Mouse (Mus musculus) T-cell, adult 2 months (primary cell): Measurements from ENCODE around the gene Gm20521.
"Not testable (repeated sequence)": the region's sequence is repeated elsewhere in the genome, so short reads cannot be mapped to it uniquely, and the experiment has no call there.

Experiments
- DNase-seq: peaks from one replicate; pipeline ENCODE4 v3.0.0; 2022; ENCODE audit warnings: low spot score

The Gm20521 gene

DNA sequence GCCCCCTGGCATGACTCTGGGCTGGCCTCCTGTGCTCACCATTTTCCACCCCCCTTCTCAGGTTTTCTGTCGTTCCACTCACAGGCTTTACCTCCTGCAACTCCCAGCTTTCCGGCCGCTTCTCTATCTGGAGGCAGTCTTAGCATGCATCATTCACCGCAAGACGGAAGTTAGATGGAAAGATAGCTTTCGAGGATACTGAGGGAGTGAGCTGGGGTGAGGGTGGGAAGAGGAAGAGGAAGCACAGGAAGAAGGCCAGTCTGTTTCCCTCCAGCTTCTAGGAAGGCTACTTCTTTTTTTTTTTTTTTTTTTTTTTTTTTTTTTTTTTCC, 53.6 kb downstream of the Gm20521 start:
- DNase-seq: no peak

DNA sequence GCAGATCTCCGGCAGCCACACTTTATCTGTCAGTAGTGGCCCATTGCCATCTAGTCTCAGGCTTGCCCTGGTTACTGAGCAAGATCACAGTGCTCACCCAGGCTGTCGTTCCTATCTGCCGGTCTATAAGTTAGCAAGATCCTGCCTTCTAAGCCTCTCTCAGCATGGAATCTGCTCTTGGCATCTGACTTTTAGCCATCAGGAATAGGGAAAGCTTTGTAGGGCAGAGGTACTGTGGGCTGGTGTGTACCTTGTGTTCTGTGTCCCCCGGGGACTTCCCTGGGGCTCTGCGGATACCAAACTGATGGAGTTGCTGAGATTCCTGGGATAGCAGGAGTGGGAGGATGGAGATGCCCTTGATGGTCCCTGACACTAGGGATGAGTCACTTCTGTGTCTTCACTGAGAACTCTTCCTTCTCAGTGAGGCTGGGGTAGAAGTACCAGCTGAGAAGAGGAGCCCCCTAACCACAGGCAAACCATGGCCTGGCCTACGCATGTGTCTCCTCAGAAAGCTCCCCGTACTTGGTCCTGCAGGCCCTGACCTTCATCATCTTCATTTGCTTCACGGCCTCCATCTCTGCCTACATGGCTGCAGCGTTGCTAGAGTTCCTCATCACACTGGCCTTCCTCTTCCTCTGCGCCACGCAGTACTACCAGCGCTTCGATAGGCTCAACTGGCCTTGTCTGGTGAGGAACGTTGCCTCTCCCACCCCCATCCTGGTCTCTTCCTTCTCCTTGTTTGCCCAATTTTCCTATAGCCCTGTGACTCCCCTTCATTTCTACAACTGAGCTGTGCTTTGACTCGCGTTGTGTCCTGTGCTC, 54.3 kb downstream of the Gm20521 start:
- no peak for DNase-seq

DNA sequence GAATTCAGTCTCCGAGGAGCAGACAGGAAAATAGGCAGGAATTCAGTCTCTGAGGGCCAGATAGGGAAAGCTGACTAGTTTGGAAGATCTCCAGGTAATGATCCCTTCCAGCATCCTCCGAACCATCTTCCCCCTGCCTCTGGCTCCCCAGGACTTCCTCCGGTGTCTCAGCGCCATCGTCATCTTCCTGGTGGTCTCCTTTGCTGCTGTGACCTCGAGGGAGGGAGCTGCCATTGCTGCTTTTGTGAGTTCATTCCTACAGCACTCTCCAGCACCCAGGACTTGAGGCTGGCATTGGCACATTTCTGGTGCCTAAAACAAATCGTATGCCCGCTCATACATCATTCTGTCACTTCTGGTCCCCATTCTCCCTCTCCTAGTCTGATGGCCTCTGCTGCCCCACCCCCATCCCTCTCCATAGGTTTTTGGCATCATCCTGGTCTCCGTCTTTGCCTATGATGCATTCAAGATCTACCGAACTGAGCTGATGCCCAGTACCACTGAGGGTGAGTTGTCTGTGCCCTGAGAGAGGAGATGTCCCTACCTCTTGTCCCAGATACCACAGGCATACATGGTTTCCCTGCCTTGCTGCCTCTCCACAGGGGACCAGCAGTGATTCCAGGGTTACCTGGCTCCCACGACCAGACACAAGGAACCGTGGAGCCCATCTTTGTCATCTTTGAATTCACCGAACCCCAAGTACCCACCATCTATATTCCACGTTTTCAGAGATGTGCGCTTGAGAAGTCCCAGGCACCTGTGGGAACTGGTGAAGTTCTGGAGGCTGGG, 55.4 kb downstream of the Gm20521 start:
- DNase-seq: no peak

DNA sequence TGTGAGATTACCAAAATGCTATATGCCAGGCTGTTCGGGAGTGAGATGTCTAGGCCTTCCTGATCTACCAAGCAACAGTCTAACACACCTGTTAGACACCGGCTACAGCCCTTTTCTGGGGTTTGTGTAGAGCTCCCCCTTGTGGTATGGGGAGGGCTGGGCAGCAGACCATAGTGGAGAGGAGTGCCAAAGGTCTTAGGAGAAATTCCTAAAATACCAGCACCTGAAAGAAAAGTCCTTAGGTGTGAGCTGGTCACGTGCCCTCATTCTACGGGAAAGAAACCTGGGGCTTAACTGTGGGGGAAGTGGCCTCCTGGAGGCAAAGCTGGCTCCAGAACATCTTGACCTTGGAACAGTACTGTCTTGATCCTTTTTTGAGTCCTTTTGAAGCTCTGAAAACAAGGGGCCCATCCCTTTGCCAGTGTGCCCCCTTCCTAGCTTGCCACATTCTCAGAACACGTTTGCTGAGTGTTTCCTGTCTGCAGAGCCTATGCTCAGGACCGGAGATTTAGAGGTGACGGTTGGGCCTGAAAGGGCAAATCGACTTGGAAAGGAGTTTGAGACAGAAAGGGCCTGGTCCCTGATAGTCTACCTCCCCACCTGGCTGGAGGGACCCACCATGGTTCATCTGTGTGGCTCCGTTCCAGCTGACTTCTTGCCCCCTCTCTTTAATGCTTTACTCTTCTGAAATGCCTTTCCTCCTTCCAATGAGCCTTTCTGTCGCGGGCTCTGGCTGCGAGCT, 56.4 kb downstream of the Gm20521 start:
- peak; percentile 60 for DNase-seq

DNA sequence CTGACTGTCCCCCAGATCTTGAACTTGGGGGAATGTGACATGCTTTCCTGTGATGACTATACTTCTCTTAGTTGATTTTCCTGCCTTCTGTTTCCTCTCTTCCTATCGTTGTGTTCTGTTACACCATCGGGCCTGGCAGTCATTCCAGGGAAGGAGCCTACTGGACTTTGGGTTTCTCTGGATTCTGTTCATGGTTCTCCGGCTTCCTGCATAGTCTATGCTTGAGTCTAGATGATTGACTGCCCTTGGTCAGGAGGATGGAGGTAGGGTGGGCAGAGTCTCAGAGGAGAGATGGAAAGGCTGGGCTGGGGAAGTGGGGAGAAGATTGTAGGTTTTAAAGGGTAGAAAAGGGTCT, 56.9 kb downstream of the Gm20521 start:
- DNase-seq: no peak

DNA sequence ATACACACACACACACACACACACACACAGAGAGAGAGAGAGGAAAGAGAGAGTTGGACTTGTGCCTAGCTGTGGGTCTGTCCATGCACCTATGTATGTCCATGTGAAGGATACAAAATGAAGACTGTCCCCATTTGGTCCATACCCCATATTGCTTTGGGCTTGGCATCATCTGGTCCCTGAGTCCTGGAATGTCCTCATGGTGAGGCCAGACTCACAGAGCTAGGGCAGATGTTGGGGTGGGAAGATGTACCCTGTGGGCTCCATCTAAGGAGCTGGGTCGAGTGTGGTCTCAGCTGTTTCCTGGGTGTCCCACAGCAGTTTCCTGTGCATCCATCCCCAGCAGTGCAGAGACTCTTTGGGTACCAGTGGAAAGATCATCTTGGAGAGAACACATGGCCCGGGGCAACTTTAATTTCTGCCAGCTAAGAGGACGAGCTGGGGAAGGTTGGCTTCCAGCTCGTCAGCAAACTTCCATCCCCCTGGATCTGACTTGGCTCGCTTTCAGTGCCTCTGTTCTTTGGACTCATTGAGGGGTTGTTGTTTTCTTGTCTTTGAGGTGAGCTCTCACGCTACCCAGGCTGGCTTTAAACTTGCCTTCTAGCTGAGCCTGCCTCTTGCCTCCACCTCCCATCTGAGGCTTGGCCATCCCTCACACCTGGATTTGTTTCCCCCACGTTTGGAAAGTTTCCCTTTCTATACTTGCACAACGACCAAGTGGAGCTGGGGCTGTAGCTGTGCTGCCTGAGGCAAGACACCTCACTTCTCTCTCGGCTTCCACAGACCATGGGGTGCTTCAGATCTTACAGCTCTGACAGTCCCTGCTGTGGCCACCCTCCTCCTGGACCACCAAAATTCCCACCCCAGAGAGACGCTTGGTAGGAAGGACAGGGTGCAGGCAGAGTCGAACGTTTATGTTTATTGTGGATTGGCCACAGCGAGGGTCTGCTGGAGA, 58.1 kb downstream of the Gm20521 start:
- no peak for DNase-seq

DNA sequence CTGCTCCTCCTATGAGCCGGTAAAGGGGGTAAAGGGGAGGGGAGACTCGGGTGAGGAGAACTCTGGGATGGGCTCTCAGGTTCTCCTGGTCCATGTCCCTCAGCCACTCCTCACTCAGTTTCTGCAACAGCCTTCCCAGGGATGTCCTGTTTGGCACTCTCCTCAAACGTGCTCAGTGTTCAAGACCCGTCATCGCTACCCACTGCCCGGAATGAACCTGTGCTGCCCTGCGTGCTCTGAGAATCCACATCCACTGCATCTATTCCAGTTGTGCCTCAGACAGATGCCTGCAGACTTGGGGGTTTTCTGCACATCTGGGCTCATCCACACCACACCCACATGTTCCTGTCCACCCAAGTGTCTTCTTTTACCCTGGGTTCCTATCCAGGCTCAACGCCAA, 59.2 kb downstream of the Gm20521 start:
- DNase-seq: no peak

DNA sequence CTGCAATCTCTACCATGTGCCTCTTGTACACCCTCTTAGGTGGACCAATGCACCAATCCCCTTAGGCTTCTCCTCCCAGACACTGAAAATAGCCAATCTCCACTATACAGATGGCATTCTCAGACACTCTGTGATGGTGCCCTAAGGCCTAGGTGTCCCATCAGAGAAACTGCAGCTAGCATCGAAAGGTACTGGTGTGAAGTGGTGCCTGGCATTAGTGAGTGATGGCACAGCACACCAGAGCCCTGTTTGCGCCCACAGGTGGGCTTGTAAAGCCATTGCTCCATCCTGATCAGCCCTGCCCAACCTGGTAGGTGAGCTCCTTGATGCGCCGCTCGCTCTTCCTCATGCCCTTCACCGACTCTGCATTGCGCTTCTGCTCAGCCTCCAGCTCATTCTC, 60.7 kb downstream of the Gm20521 start:
- no peak for DNase-seq

DNA sequence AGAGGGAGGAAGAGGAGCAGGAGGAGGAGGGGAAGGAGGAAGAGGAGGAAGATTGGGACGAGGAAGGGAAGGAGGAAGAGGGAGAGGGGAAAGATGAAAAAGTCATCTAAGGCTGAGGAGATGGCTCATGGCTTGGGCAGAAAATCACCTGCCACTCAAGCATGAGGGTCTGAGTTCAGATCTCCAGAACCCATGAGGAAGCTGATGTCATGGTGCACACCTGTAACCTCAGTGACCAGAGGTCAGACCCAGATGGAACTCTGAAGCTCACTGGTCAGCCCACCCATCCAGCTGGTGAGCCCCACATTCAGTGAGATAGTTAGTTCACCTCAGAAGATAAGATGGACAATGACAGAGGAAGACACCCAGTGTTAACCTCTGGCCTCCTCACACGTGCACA, 61.7 kb downstream of the Gm20521 start:
- no peak for DNase-seq

DNA sequence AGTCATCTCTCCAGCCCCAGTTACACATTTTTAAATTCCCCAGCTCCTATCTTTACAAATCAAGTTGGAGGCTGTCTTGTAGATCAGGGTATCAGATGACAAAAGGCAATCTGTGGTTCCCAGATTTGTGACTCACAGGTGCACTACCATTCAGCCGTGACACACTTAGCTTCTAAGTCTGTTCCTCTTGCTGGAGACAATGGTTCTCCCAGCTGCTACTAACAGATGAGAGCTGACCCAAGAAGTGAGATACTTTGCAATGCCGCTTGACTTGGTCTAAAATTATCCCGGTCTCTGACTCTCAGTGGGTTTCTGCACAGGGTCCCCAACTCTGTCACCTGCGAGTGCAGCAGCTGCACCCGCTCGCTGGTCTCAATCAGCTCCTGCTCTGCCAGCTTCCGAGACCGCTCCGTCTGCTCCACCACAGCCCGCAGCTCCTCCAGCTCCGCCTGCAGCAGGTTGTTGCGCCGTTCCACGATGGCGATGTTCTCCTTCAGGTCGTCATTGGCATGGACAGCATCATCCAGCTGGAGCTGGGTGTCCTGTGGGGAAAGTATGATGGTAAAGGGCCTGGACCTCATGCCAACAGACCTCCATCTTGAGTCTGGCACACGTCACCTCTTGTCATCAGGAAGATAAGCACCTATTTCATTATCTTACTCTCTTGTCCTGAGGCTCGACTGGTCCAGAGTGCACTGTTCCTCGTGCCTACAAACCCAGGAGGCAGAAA, 62.9 kb downstream of the Gm20521 start:
- no peak for DNase-seq

DNA sequence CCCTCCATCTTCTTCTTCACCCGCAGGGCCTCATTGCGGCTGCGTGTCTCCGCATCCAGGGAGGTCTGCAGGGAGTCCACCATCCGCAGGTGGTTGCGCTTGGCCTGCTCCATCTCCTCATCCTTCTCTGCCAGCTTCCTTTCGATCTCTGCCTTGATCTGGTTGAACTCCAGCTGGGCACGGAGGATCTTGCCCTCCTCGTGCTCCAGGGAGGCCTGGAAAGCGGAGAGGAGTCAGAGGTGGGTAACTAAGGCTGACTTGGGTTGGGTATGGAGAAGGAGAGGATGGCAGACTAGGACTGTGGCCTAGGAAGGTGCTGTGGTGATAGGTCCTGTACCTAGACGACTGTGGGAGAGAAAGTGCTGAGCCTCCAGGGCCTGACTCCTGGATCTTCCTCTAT, 63.8 kb downstream of the Gm20521 start:
- not testable (repeated sequence) for DNase-seq
